Comparison of ENCODE assay signal across 9 mouse cellular contexts in genomic region chr1:74227317-74227716, GRCm38 (mm10). TPM values are rescaled to one million over a fixed set of nuclear protein-coding genes. Genes with fewer than 3 reads are reported as not detected.
DNase-seq lines count a peak whose midpoint lies in the region; ATAC-seq and TF ChIP-seq lines count a peak whose summit lies in the region.
"Had no signal": no experiment of that assay in that cellular context is flagged by ENCODE, and none has a peak within 500 bp of the region (broad histone marks: within the 10 kb centered on the region; RNA-seq: fewer than 3 reads in every experiment).

No protein-coding gene starts in this region.

- H3K4me1 ChIP-seq in kidney, embryonic 15.5 days = no peaks in the 10 kb centered on the region
- H3K4me1 ChIP-seq in hindbrain, postnatal 0 days (ENCODE audit: insufficient read depth, low read length) = no peaks in the 10 kb centered on the region
- no peaks in the 10 kb centered on the region for H3K4me1 ChIP-seq in forebrain, postnatal 0 days (ENCODE audit: insufficient read depth)

- no peak overlapping the region for H3K4me3 ChIP-seq in kidney, embryonic 15.5 days (replicated peaks)
- H3K4me3 ChIP-seq in hindbrain, postnatal 0 days (ENCODE audit: low read length) = no peak overlapping the region
- no peak overlapping the region for H3K4me3 ChIP-seq in forebrain, postnatal 0 days (ENCODE audit: low read depth, low read length)

- no peak for ATAC-seq in kidney, embryonic 15.5 days (replicated peaks; ENCODE audit: low FRiP score)
- ATAC-seq in hindbrain, postnatal 0 days = no peak
- ATAC-seq in forebrain, postnatal 0 days = no peak

- no peaks in the 10 kb centered on the region for H3K36me3 ChIP-seq in kidney, embryonic 15.5 days
- H3K36me3 ChIP-seq in hindbrain, postnatal 0 days (ENCODE audit: insufficient read depth, low read length) = no peaks in the 10 kb centered on the region
- no peaks in the 10 kb centered on the region for H3K36me3 ChIP-seq in forebrain, postnatal 0 days (ENCODE audit: insufficient read depth)

- TF ChIP-seq CTCF in hindbrain, postnatal 0 days (IDR thresholded peaks at IDR 0.05; ENCODE audit: low read depth) = no peak
- no peak for TF ChIP-seq CTCF in forebrain, postnatal 0 days (IDR thresholded peaks at IDR 0.05; ENCODE audit: low read depth)

- peak; percentile 60 for DNase-seq in kidney, adult 18-20 months
- peak; percentile 71 for DNase-seq in brain, adult 2 months (ENCODE audit: low read depth, low spot score)
- DNase-seq in kidney, postnatal 25 days = peak; percentile 38 to 64
- peak; percentile 90 for DNase-seq in naive thymus-derived CD4-positive, alpha-beta T cell, adult 2 months (ENCODE audit: low read depth)
- no peak for DNase-seq in hindbrain, postnatal 0 days (ENCODE audit: low spot score)
- DNase-seq in urinary bladder, adult 18-20 months (ENCODE audit: low spot score in 2 of 2) = no peak
- DNase-seq in forebrain, postnatal 0 days = no peak

- no peak overlapping the region for H3K4me2 ChIP-seq in kidney, embryonic 15.5 days
- H3K4me2 ChIP-seq in hindbrain, postnatal 0 days (ENCODE audit: low read depth, low read length) = no peak overlapping the region
- no peak overlapping the region for H3K4me2 ChIP-seq in forebrain, postnatal 0 days (ENCODE audit: low read depth)

- no peak overlapping the region for H3K27ac ChIP-seq in kidney, embryonic 15.5 days
- H3K27ac ChIP-seq in hindbrain, postnatal 0 days = no peak overlapping the region
- H3K27ac ChIP-seq in forebrain, postnatal 0 days (ENCODE audit: low read depth, low read length) = no peak overlapping the region

- no peaks in the 10 kb centered on the region for H3K9me3 ChIP-seq in kidney, embryonic 15.5 days (replicated peaks)
- no peaks in the 10 kb centered on the region for H3K9me3 ChIP-seq in hindbrain, postnatal 0 days (ENCODE audit: low read length)
- H3K9me3 ChIP-seq in forebrain, postnatal 0 days (ENCODE audit: low read length) = no peaks in the 10 kb centered on the region

- no peaks in the 10 kb centered on the region for H3K27me3 ChIP-seq in kidney, embryonic 15.5 days
- no peaks in the 10 kb centered on the region for H3K27me3 ChIP-seq in hindbrain, postnatal 0 days (ENCODE audit: insufficient read depth, low read length)
- H3K27me3 ChIP-seq in forebrain, postnatal 0 days (ENCODE audit: insufficient read depth, low read length) = no peaks in the 10 kb centered on the region

- H3K9ac ChIP-seq in kidney, embryonic 15.5 days = no peak overlapping the region
- no peak overlapping the region for H3K9ac ChIP-seq in hindbrain, postnatal 0 days (replicated peaks; ENCODE audit: low read length)
- H3K9ac ChIP-seq in forebrain, postnatal 0 days = no peak overlapping the region

- 78% methylated on average over 7 of the region's 7 CpGs for WGBS in kidney, embryonic 15.5 days
- WGBS in hindbrain, postnatal 0 days = 80% methylated on average over 7 of the region's 7 CpGs
- 84% methylated on average over 7 of the region's 7 CpGs for WGBS in forebrain, postnatal 0 days

RNA-seq across cellular contexts. Expression of gene Arpc2, which starts 8.6 kb away (rescaled TPM):
- 446 and 449 TPM in 2 replicates for polyA plus RNA-seq in kidney, embryonic 15.5 days (2015; fragmentation: Nextera tagmentation; extraction: Ambion mirVana)
- 108 and 131 TPM in 2 replicates for total RNA-seq in hindbrain, postnatal 0 days (2014; rRNA removed)
- polyA plus RNA-seq in hindbrain, postnatal 0 days (2015; fragmentation: Nextera tagmentation; extraction: Ambion mirVana) = 414 and 417 TPM in 2 replicates
- 241 and 268 TPM in 2 replicates for total RNA-seq in forebrain, postnatal 0 days (2014; rRNA removed)
- 541 and 596 TPM in 2 replicates for polyA plus RNA-seq in forebrain, postnatal 0 days (2015; fragmentation: Nextera tagmentation; extraction: Ambion mirVana)

RNA-seq across cellular contexts. Expression of gene Cxcr1, which starts 32.9 kb away (rescaled TPM):
- polyA plus RNA-seq in kidney, embryonic 15.5 days (2015; fragmentation: Nextera tagmentation; extraction: Ambion mirVana) = not detected in 2 replicates
- not detected in 2 replicates for total RNA-seq in hindbrain, postnatal 0 days (2014; rRNA removed)
- not detected in 2 replicates for polyA plus RNA-seq in hindbrain, postnatal 0 days (2015; fragmentation: Nextera tagmentation; extraction: Ambion mirVana)
- not detected in 2 replicates for total RNA-seq in forebrain, postnatal 0 days (2014; rRNA removed)
- not detected in 2 replicates for polyA plus RNA-seq in forebrain, postnatal 0 days (2015; fragmentation: Nextera tagmentation; extraction: Ambion mirVana)
- polyA plus RNA-seq: intestine, embryonic 14.5 days had no signal

RNA-seq across cellular contexts. Expression of gene Gpbar1, which starts 51.0 kb away (rescaled TPM):
- polyA plus RNA-seq in kidney, embryonic 15.5 days (2015; fragmentation: Nextera tagmentation; extraction: Ambion mirVana) = 1.7 and 2.1 TPM in 2 replicates
- total RNA-seq in hindbrain, postnatal 0 days (2014; rRNA removed) = not detected in 2 replicates
- polyA plus RNA-seq in hindbrain, postnatal 0 days (2015; fragmentation: Nextera tagmentation; extraction: Ambion mirVana) = 0.16 TPM in 1 of 2 replicates, not detected in the other
- total RNA-seq in forebrain, postnatal 0 days (2014; rRNA removed) = not detected in 2 replicates
- 0.21 TPM in 1 of 2 replicates, not detected in the other for polyA plus RNA-seq in forebrain, postnatal 0 days (2015; fragmentation: Nextera tagmentation; extraction: Ambion mirVana)

RNA-seq across cellular contexts. Expression of gene Aamp, which starts 57.2 kb away (rescaled TPM):
- polyA plus RNA-seq in kidney, embryonic 15.5 days (2015; fragmentation: Nextera tagmentation; extraction: Ambion mirVana) = 267 and 283 TPM in 2 replicates
- total RNA-seq in hindbrain, postnatal 0 days (2014; rRNA removed) = 131 and 161 TPM in 2 replicates
- polyA plus RNA-seq in hindbrain, postnatal 0 days (2015; fragmentation: Nextera tagmentation; extraction: Ambion mirVana) = 212 and 219 TPM in 2 replicates
- total RNA-seq in forebrain, postnatal 0 days (2014; rRNA removed) = 160 and 179 TPM in 2 replicates
- polyA plus RNA-seq in forebrain, postnatal 0 days (2015; fragmentation: Nextera tagmentation; extraction: Ambion mirVana) = 211 and 215 TPM in 2 replicates

RNA-seq across cellular contexts. Expression of gene Pnkd, which starts 57.4 kb away (rescaled TPM):
- polyA plus RNA-seq in kidney, embryonic 15.5 days (2015; fragmentation: Nextera tagmentation; extraction: Ambion mirVana) = 138 and 139 TPM in 2 replicates
- total RNA-seq in hindbrain, postnatal 0 days (2014; rRNA removed) = 102 and 113 TPM in 2 replicates
- 143 TPM in 2 replicates for polyA plus RNA-seq in hindbrain, postnatal 0 days (2015; fragmentation: Nextera tagmentation; extraction: Ambion mirVana)
- 57.5 and 64.5 TPM in 2 replicates for total RNA-seq in forebrain, postnatal 0 days (2014; rRNA removed)
- polyA plus RNA-seq in forebrain, postnatal 0 days (2015; fragmentation: Nextera tagmentation; extraction: Ambion mirVana) = 112 and 128 TPM in 2 replicates

Comparison
In these comparisons a context has a peak if more than half of its experiments do, and no peak if none do; other contexts are left out.
1. DNase-seq: peak in kidney, adult 18-20 months (single experiment), brain, adult 2 months (single experiment), kidney, postnatal 25 days (2 of 2) and naive thymus-derived CD4-positive, alpha-beta T cell, adult 2 months (single experiment); none in hindbrain, postnatal 0 days (single experiment), urinary bladder, adult 18-20 months (0 of 2) and forebrain, postnatal 0 days (single experiment).